Mouse (Mus musculus): ENCODE measurements around the gene Zfp646. TPM values are rescaled to one million over a fixed set of nuclear protein-coding genes. Genes with fewer than 3 reads are reported as not detected.
A peak's percentile ranks its signal among the peaks of the same experiment; 100 is the strongest.

Gene Zfp646
- polyA plus RNA-seq, 1 experiment from 2014 or later = 6.3 TPM

DNA sequence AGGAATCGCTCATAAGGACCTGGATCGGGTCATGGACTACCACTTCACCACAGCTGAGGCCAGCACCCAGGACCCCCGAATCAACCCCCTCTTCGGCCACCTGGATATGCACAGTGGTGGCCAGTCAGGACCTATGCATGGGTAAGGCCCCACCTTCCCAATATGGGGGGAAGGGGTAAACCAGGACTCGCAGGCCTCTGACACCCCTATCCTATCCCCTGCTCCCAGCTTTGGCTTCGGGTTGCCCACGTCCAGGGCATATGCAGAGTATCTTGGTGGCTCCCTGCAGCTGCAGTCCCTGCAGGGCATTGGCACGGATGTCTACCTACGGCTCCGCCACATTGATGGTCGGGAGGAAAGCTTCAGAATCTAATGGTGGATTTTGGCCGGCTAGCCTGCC is 31.9 kb downstream of the Zfp646 start:
- H3K9me3 ChIP-seq (ENCODE audit: low read length) = no peaks in the 10 kb centered on the region
- peaks cover 12% of the 10 kb centered on the region for H3K36me3 ChIP-seq (ENCODE audit: insufficient read depth, low read length)
- no peaks in the 10 kb centered on the region for H3K27me3 ChIP-seq (replicated peaks; ENCODE audit: insufficient read depth, low read length)
- H3K4me3 ChIP-seq (ENCODE audit: low read depth, low read length) = no peak overlapping the region
- no peak overlapping the region for H3K27ac ChIP-seq (ENCODE audit: low read length)
- no peak overlapping the region for H3K4me2 ChIP-seq (replicated peaks; ENCODE audit: low read depth, low read length)
- ATAC-seq (no peak), DNase-seq (ENCODE audit: low spot score) (no peak)
- WGBS = 92% methylated on average over 12 of the region's 12 CpGs
- H3K4me1 ChIP-seq (ENCODE audit: insufficient read depth, low read depth, low read length) = 0 out of 2 replicates have a peak, but pooled peaks cover 6% of the 10 kb centered on the region
- no peak overlapping the region for H3K9ac ChIP-seq (replicated peaks; ENCODE audit: low read depth)
- no peak for TF ChIP-seq CTCF (IDR thresholded peaks at IDR 0.05)
- no peak for TF ChIP-seq EP300 (IDR thresholded peaks at IDR 0.05)

- H3K4me3 ChIP-seq (ENCODE audit: low read depth, low read length) = no peak overlapping the region
- H3K4me1 ChIP-seq (ENCODE audit: insufficient read depth, low read depth, low read length) = 0 out of 2 replicates have a peak, but pooled peaks cover 9% of the 10 kb centered on the region
- 81% methylated on average over 4 of the region's 4 CpGs for WGBS
- H3K27ac ChIP-seq (ENCODE audit: low read length) = no peak overlapping the region
- H3K9ac ChIP-seq (replicated peaks; ENCODE audit: low read depth) = no peak overlapping the region
- H3K36me3 ChIP-seq (ENCODE audit: insufficient read depth, low read length) = peaks cover 12% of the 10 kb centered on the region
- H3K27me3 ChIP-seq (replicated peaks; ENCODE audit: insufficient read depth, low read length) = no peaks in the 10 kb centered on the region
- DNase-seq (ENCODE audit: low spot score) (no peak), ATAC-seq (no peak)
- TF ChIP-seq CTCF (IDR thresholded peaks at IDR 0.05) = no peak
- TF ChIP-seq EP300 (IDR thresholded peaks at IDR 0.05) = no peak
- H3K4me2 ChIP-seq (replicated peaks; ENCODE audit: low read depth, low read length) = no peak overlapping the region
- no peaks in the 10 kb centered on the region for H3K9me3 ChIP-seq (ENCODE audit: low read length)
Observed at GRCm38 (mm10) chr7:127908656-127909055, 32.6 kb downstream of the Zfp646 start.

DNA sequence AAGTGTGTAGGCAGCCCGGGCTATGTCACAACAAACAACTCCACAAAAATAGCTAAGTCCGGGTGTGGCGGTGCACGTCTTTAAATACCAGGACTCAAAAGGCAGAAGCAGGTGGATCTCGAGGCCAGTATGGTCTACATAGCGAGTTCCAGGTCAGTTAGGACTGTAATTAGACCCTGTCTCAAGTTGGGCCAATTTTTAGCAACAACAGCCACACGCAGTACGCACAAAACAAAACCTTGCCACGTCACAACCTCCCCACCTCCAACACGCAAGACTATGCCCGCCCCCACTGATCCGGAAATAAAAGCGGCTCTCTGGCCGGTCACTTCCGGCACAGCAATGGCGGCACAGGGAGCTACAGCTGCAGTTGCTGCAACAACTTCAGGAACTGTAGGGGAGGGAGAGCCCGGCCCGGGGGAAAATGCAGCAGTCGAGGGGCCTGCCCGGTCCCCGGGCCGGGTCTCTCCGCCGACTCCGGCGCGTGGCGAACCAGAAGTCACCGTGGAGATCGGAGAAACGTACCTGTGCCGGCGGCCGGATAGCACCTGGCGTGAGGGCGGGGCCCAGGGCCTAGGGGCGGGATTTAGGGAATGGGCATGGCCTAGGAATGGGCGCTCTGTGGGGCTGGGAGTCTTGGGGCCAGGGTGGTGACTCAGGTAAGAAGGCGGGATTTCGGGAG is 36.3 kb downstream of the Zfp646 start, which contains the start of gene Kat8:
Gene Kat8 (plus strand): TSS at position 327 of the 682 bp plus-strand sequence.
- DNase-seq (ENCODE audit: low spot score) = peak; percentile 97
- Histone ChIP-seq H3K27me3 (replicated peaks; ENCODE audit: insufficient read depth, low read length) (no peaks in the 10 kb centered on the region), H3K4me2 (replicated peaks; ENCODE audit: low read depth, low read length) (peak within 1 kb of the TSS; percentile 62), H3K36me3 (ENCODE audit: insufficient read depth, low read length) (peaks cover 24% of the 10 kb centered on the region), H3K27ac (ENCODE audit: low read length) (peak within 1 kb of the TSS; percentile 90), H3K4me1 (ENCODE audit: insufficient read depth, low read depth, low read length) (0 out of 2 replicates have a peak, but pooled peaks cover 6% of the 10 kb centered on the region), H3K9me3 (ENCODE audit: low read length) (no peaks in the 10 kb centered on the region), H3K9ac (replicated peaks; ENCODE audit: low read depth) (peak within 1 kb of the TSS; percentile 71), H3K4me3 (ENCODE audit: low read depth, low read length) (peak within 1 kb of the TSS; percentile 95)
- peak; percentile 98 for ATAC-seq
- TF ChIP-seq CTCF (IDR thresholded peaks at IDR 0.05) (no peak), EP300 (IDR thresholded peaks at IDR 0.05) (no peak)
- WGBS = under 1% methylated on average over 40 of the region's 40 CpGs

- Histone ChIP-seq H3K36me3 (ENCODE audit: insufficient read depth, low read length) (peaks cover 23% of the 10 kb centered on the region), H3K9me3 (ENCODE audit: low read length) (no peaks in the 10 kb centered on the region), H3K4me1 (ENCODE audit: insufficient read depth, low read depth, low read length) (0 out of 2 replicates have a peak, but pooled peaks cover 6% of the 10 kb centered on the region), H3K27ac (ENCODE audit: low read length) (peak overlapping the region; percentile 90; the same call in 1 of the 2 replicates), H3K4me2 (replicated peaks; ENCODE audit: low read depth, low read length) (peak overlapping the region; percentile 62), H3K27me3 (replicated peaks; ENCODE audit: insufficient read depth, low read length) (no peaks in the 10 kb centered on the region), H3K4me3 (ENCODE audit: low read depth, low read length) (peak overlapping the region; percentile 95), H3K9ac (replicated peaks; ENCODE audit: low read depth) (peak overlapping the region; percentile 71; the same call in 1 of the 2 replicates)
- WGBS = 16% methylated on average over 4 of the region's 4 CpGs
- TF ChIP-seq CTCF (IDR thresholded peaks at IDR 0.05) (no peak), EP300 (IDR thresholded peaks at IDR 0.05) (no peak)
- ATAC-seq = no peak
- no peak for DNase-seq (ENCODE audit: low spot score)
Observed at GRCm38 (mm10) chr7:127912938-127913337, 36.9 kb downstream of the Zfp646 start.

DNA sequence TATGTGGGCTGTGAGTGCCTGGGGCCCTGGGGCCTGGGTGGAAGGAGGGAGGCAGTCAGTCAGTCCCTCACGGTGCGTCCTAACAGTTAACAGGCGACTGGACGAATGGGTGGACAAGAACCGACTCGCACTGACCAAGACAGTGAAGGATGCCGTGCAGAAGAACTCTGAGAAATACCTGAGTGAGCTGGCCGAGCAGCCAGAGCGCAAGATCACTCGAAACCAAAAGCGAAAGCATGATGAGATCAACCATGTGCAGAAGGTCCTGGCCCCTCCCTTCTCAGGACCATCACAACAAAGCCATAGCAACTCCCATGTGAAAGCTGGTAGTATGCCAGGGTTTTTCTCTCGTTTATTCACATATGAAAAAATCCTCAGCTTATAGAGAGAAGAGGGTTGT is 39.3 kb downstream of the Zfp646 start:
- TF ChIP-seq EP300 (IDR thresholded peaks at IDR 0.05) = no peak
- no peak for TF ChIP-seq CTCF (IDR thresholded peaks at IDR 0.05)
- Histone ChIP-seq H3K27me3 (replicated peaks; ENCODE audit: insufficient read depth, low read length) (no peaks in the 10 kb centered on the region), H3K4me3 (ENCODE audit: low read depth, low read length) (no peak overlapping the region), H3K4me2 (replicated peaks; ENCODE audit: low read depth, low read length) (no peak overlapping the region), H3K36me3 (ENCODE audit: insufficient read depth, low read length) (peaks cover 14% of the 10 kb centered on the region; the same call in 1 of the 2 replicates), H3K4me1 (ENCODE audit: insufficient read depth, low read depth, low read length) (0 out of 2 replicates have a peak, but pooled peaks cover 6% of the 10 kb centered on the region), H3K9me3 (ENCODE audit: low read length) (no peaks in the 10 kb centered on the region), H3K9ac (replicated peaks; ENCODE audit: low read depth) (no peak overlapping the region), H3K27ac (ENCODE audit: low read length) (no peak overlapping the region)
- DNase-seq (ENCODE audit: low spot score) (no peak), ATAC-seq (no peak)
- WGBS = 91% methylated on average over 12 of the region's 12 CpGs

DNA sequence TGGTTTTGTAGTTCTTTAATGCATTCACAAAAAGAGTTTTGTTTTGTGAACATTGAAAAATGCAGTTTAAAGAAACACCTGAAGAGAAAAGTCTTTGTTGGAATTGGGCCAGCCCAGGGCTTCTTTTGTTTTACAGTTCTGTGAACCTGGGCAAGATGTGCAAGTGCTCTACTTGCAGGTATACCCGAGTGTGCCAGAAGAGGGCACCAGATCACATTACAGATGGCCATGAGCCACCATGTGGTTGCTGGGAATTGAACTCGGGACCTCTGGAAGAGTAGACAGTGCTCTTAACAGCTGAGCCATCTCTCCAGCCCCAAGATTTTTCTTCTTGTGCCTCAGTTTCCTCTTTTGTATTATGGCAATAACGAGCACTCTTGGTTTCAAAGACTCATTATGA is 42.2 kb downstream of the Zfp646 start:
- DNase-seq (ENCODE audit: low spot score) = peak; percentile 67
- no peak overlapping the region for H3K27ac ChIP-seq (ENCODE audit: low read length)

More for the DNA sequence above, 42.2 kb downstream of the Zfp646 start:
- no peaks in the 10 kb centered on the region for H3K27me3 ChIP-seq (replicated peaks; ENCODE audit: insufficient read depth, low read length)
- H3K9me3 ChIP-seq (ENCODE audit: low read length) = no peaks in the 10 kb centered on the region
- TF ChIP-seq CTCF (IDR thresholded peaks at IDR 0.05) (peak; percentile 72), EP300 (IDR thresholded peaks at IDR 0.05) (no peak)
- WGBS = 48% methylated on average over 3 of the region's 3 CpGs
- no peak overlapping the region for H3K4me3 ChIP-seq (ENCODE audit: low read depth, low read length)
- H3K36me3 ChIP-seq (ENCODE audit: insufficient read depth, low read length) = peaks cover 14% of the 10 kb centered on the region; the same call in 1 of the 2 replicates
- ATAC-seq = no peak
- peaks cover 4% of the 10 kb centered on the region; the same call in 1 of the 2 replicates for H3K4me1 ChIP-seq (ENCODE audit: insufficient read depth, low read depth, low read length)
- no peak overlapping the region for H3K4me2 ChIP-seq (replicated peaks; ENCODE audit: low read depth, low read length)
- H3K9ac ChIP-seq (replicated peaks; ENCODE audit: low read depth) = no peak overlapping the region
